Mouse (Mus musculus) heart, postnatal 0 days (tissue): Measurements from ENCODE around the gene Ccdc134. TPM values are rescaled to one million over a fixed set of nuclear protein-coding genes. Genes with fewer than 3 reads are reported as not detected.

Source experiments
- ATAC-seq: fragments of 200-750 bp; cut with Nextera tagmentation; 2 replicates; pipeline ENCODE4 v1.8.0; 2017; ENCODE audit warnings: low read depth, moderate number of reproducible peaks, moderate library complexity; ENCODE audit not compliant: insufficient read depth
- DNase-seq: peaks from one replicate; pipeline ENCODE4 v3.0.0-alpha.2; 2016; ENCODE audit warnings: low spot score
- H3K27ac ChIP-seq: fragments of 300-500 bp; sonication (generic); 2 replicates; pipeline ENCODE4 v1.5.1; 2014; ENCODE audit warnings: low read depth, mild to moderate bottlenecking
- H3K27me3 ChIP-seq: fragments of 300-500 bp; sonication (generic); 2 replicates; pipeline ENCODE4 v1.6.1; 2014; ENCODE audit warnings: low read length, mixed read lengths; ENCODE audit not compliant: control insufficient read depth, insufficient read depth
- H3K36me3 ChIP-seq: fragments of 300-500 bp; sonication (generic); replicated peaks from 2 replicates; pipeline ENCODE4 v1.6.1; 2014; ENCODE audit warnings: low read length, mixed read lengths; ENCODE audit not compliant: control insufficient read depth, insufficient read depth
- H3K4me1 ChIP-seq: fragments of 300-500 bp; sonication (generic); 2 replicates; pipeline ENCODE4 v1.6.1; 2014; ENCODE audit warnings: antibody characterized with exemption; ENCODE audit not compliant: control insufficient read depth, insufficient read depth
- H3K4me2 ChIP-seq: fragments of 300-500 bp; sonication (generic); 2 replicates; pipeline ENCODE4 v1.6.1; 2014; ENCODE audit warnings: low read depth, mild to moderate bottlenecking, low read length, moderate library complexity
- H3K4me3 ChIP-seq: fragments of 300-500 bp; sonication (generic); 2 replicates; pipeline ENCODE4 v1.5.1; 2014; ENCODE audit warnings: low read depth, low read length
- H3K9ac ChIP-seq: fragments of 300-500 bp; sonication (generic); replicated peaks from 2 replicates; pipeline ENCODE4 v1.6.1; 2014; ENCODE audit warnings: low read depth, low read length, mixed read lengths
- H3K9me3 ChIP-seq: fragments of 300-500 bp; sonication (generic); replicated peaks from 2 replicates; pipeline ENCODE4 v1.6.1; 2016; ENCODE audit warnings: low read length; ENCODE audit not compliant: control insufficient read depth
- CTCF ChIP-seq: IDR thresholded peaks from 2 replicates; pipeline ENCODE4 v1.5.1; 2016; ENCODE audit warnings: antibody characterized with exemption, control low read depth, low read depth
- EP300 ChIP-seq: IDR thresholded peaks from 2 replicates; pipeline ENCODE4 v1.6.1; 2016; ENCODE audit warnings: antibody characterized with exemption, low read depth
- WGBS: fragments of 180-500 bp; shearing (Covaris S2); extraction: QIAGEN DNeasy Blood & Tissue Kit; methylation state at CpG from one replicate; pipeline ENCODE4 v1.1.7; 2014; 5-methylcytosine and 5-hydroxymethylcytosine counted together
- polyA plus RNA-seq: library from polyadenylated mRNA; unstranded; fragments of >200 nt; fragmentation: Nextera tagmentation; extraction: Ambion mirVana; gene quantifications from 2 replicates; pipeline ENCODE4 v1.2.1, GENCODE M21; 2015
- total RNA-seq: library from RNA; depleted of rRNA; stranded (reverse); fragments of >200 nt; gene quantifications from 2 replicates; pipeline ENCODE4 v1.2.3, GENCODE M21; 2014; ENCODE audit warnings: low replicate concordance

Ccdc134 gene
- total and polyA plus RNA-seq, 2 experiments from 2014 or later = 6.5 to 6.9 TPM

DNA sequence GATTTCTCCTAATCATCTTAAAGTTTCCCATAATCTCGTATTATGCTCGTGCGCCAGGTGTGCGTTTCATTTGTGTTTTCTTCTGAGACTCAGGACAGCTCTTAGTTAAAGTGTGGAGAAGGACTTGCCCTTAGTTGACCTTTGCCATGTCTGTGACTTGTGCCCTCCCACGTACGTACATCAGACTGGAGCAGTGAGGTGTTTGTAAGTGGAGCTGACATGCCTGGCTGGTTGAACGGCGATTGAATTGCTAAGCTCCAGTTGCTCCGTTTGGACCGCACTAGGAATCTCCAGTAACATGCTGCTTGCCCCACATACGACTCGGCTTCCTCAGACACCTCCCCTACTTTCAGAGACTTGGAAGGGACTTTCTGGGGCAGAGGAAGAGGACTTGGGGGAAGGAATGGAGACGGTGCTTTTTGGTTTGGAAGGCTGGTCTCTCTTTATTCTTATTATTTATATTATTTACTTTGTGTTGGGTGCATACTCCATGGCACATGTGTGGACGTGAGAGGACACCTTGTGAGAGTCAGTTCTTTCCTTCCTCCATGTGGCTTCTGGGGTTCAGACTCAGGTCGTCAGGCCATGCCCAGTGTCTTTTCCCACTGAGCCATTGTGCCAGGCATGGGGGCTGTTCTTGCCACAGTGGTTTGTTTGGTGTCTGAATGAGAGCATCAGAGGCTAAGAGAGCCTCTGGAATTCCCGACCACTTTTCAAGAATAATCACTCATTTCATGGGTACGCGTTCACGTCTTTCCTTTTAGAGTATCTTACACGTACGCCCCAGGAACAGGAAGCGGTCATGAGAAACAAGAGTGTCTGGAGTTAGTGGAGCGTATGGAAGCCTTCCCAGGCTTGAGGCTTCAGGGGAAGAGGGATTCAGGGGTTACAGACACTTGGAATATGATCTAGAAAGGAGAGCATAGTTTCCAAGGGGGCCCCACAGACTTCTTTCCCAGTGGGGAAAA lies 39.8 kb downstream of the Ccdc134 start:
- 0 out of 2 replicates have a peak overlapping the region, but pooled peaks have one; percentile 2 for H3K9ac ChIP-seq

DNA sequence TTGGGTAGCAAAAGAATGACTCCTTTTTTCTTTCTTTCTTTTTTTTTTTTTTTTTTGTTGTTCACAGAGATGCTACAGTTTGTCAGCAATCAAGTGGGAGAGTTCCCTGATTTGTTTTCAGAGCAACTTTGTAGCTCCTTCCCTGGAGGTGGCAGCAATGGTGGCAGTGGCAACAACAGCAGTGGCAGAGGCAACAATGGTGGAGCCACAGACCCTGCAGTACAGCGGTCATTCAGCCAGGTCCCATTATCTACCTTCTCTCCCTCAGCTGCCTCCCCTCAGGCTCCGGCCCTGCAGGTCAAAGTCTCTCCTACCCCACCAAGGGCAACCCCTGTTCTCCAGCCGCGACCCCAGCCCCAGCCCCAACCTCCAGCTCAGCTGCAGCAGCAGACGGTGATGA lies 41.9 kb downstream of the Ccdc134 start:
- Histone ChIP-seq H3K36me3 (peaks cover 44% of the 10 kb centered on the region), H3K27ac (peak overlapping the region; percentile 47), H3K9me3 (no peaks in the 10 kb centered on the region), H3K9ac (no peak overlapping the region), H3K4me2 (0 out of 2 replicates have a peak overlapping the region, but pooled peaks have one; percentile 11), H3K27me3 (no peaks in the 10 kb centered on the region), H3K4me3 (no peak overlapping the region), H3K4me1 (peaks cover 40% of the 10 kb centered on the region)
- TF ChIP-seq EP300 = no peak
- TF ChIP-seq CTCF = no peak
- 63% methylated on average over 5 of the region's 5 CpGs for WGBS
- DNase-seq (no peak), ATAC-seq (no peak)

More for the DNA sequence above, 39.8 kb downstream of the Ccdc134 start:
- DNase-seq = no peak
- no peak for ATAC-seq
- peak overlapping the region; percentile 2; the same call in 1 of the 2 replicates for H3K27ac ChIP-seq
- no peak overlapping the region for H3K4me3 ChIP-seq
- peaks cover 24% of the 10 kb centered on the region for H3K36me3 ChIP-seq
- H3K4me2 ChIP-seq = no peak overlapping the region
- 60% methylated on average over 23 of the region's 23 CpGs for WGBS
- no peaks in the 10 kb centered on the region for H3K27me3 ChIP-seq
- H3K9me3 ChIP-seq = no peaks in the 10 kb centered on the region
- H3K4me1 ChIP-seq = peaks cover 55% of the 10 kb centered on the region
- TF ChIP-seq EP300 = no peak
- no peak for TF ChIP-seq CTCF

DNA sequence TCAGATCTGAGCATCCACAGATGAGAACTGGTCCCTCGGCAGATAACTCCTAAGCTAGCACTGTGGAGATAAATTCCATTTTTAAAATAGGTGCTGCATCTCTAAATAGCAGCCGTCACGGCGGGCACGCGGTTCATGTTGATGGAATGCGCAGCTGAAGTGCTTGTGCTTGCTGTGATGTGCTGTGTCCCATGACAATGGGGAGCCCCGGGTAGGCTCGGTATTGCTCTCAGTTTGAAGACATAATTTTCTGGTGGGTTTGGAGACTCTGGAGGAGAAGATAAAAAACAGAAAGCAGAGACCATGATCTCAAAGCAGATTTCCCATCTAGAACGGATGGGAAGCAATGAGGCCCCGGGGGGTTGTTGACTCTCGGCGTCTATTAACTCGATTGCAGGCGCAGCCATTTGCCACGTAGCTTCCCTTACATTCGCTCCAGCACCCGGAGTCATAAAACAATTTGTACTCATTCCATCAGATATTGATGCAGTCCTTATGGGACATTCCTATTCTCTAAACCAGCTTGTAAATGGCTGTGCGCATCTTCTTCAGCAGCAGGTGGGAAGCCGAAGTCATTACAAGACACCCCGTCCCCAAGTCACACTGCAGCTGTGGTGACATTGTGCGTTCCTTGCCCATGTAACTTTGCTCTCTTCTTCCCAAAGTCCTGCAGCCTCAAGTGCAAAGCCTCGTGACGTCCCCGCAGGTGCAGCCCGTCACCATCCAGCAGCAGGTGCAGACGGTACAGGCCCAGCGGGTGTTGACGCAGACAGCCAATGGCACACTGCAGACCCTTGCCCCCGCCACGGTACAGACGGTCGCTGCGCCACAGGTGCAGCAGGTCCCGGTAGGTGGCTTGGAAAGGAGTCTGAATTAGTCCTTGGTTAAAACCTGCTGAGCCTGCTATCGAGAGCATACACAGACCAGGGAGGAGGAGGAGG lies 43.0 kb downstream of the Ccdc134 start:
- DNase-seq (peak; percentile 37), ATAC-seq (peak; percentile 70)
- H3K4me2 ChIP-seq = no peak overlapping the region
- H3K9me3 ChIP-seq = no peaks in the 10 kb centered on the region
- H3K27ac ChIP-seq = peak overlapping the region; percentile 47
- no peak overlapping the region for H3K9ac ChIP-seq
- peaks cover 38% of the 10 kb centered on the region for H3K4me1 ChIP-seq
- H3K4me3 ChIP-seq = no peak overlapping the region
- no peaks in the 10 kb centered on the region for H3K27me3 ChIP-seq
- WGBS = 69% methylated on average over 36 of the region's 36 CpGs
- peaks cover 54% of the 10 kb centered on the region for H3K36me3 ChIP-seq
- TF ChIP-seq CTCF (no peak), EP300 (0 out of 2 replicates have a peak, but pooled peaks have one; percentile 72)

DNA sequence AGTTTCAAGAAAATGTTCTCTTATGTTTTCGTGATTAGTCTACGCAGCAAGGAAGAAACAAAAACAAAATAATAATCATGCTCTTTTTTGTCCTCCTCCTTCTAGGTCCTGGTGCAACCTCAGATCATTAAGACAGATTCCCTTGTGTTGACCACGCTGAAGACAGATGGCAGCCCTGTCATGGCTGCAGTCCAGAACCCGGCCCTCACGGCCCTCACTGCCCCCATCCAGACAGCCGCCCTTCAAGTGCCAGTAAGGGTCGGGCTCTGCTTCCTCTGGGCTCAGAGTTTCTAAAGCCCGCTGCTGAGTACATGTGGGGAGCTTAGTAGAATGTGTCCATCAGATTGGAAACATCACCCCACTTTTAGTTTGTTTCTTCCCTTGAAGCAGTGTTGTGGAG lies 44.9 kb downstream of the Ccdc134 start:
- TF ChIP-seq CTCF = no peak
- no peak for TF ChIP-seq EP300
- no peak overlapping the region for H3K27ac ChIP-seq
- ATAC-seq (no peak), DNase-seq (no peak)
- H3K9me3 ChIP-seq = no peaks in the 10 kb centered on the region
- H3K9ac ChIP-seq = 0 out of 2 replicates have a peak overlapping the region, but pooled peaks have one; percentile 16
- H3K4me2 ChIP-seq = no peak overlapping the region
- no peak overlapping the region for H3K4me3 ChIP-seq
- H3K27me3 ChIP-seq = no peaks in the 10 kb centered on the region
- WGBS = 54% methylated on average over 8 of the region's 8 CpGs
- peaks cover 20% of the 10 kb centered on the region for H3K4me1 ChIP-seq
- H3K36me3 ChIP-seq = peaks cover 72% of the 10 kb centered on the region

DNA sequence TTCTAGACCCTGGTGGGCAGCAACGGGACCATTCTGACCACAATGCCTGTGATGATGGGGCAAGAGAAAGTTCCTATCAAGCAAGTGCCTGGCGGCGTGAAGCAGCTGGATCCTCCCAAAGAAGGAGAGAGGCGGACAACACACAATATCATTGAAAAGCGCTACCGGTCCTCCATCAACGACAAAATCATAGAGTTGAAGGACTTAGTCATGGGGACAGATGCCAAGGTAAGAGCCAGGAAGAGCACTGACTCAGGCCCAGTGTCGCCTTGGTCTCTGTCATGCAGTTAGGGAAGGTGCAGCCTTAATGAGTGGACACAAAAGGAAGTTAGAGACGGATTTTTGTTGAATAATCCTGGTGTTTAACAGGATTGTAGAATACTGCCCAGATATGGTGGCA lies 47.4 kb downstream of the Ccdc134 start:
- peaks cover 94% of the 10 kb centered on the region for H3K36me3 ChIP-seq
- H3K4me2 ChIP-seq = no peak overlapping the region
- WGBS = 88% methylated on average over 9 of the region's 9 CpGs

More for the DNA sequence above, 47.4 kb downstream of the Ccdc134 start:
- no peak for DNase-seq
- TF ChIP-seq EP300 (no peak), CTCF (no peak)
- no peak for ATAC-seq
- Histone ChIP-seq H3K9me3 (no peaks in the 10 kb centered on the region), H3K27me3 (no peaks in the 10 kb centered on the region), H3K4me1 (peaks cover 10% of the 10 kb centered on the region), H3K27ac (no peak overlapping the region), H3K9ac (no peak overlapping the region), H3K4me3 (no peak overlapping the region)
